Mouse (Mus musculus) thymus, postnatal 25 days (tissue): ENCODE measurements at regions not wholly inside any gene's neighbourhood (a gene's known extent, or its start where the extent isn't known, plus 50 kb on each side); places are given as distances from the start of the nearest gene placed in this dataset.

Experiments used
- DNase-seq: peaks from one replicate; pipeline ENCODE4 v3.0.0; 2022

GRCm38 (mm10) chr14:33797551-33798303 is 125.7 kb upstream of the Gdf10 start:
- no peak for DNase-seq

- DNase-seq, result no peak
These were observed 119.1 kb upstream of the Gdf10 start for GRCm38 (mm10) chr14:33804321-33804720.

- DNase-seq, result no peak
These were observed 118.7 kb upstream of the Gdf10 start for GRCm38 (mm10) chr14:33804721-33805120.

GRCm38 (mm10) chr14:33807196-33807595 is 116.2 kb upstream of the Gdf10 start:
- DNase-seq, result no peak

- DNase-seq, result no peak
These were observed 114.7 kb upstream of the Gdf10 start for GRCm38 (mm10) chr14:33808593-33809265.

GRCm38 (mm10) chr14:33810584-33810983 is 112.8 kb upstream of the Gdf10 start:
- DNase-seq, result no peak

- DNase-seq, result no peak
These were observed 112.1 kb upstream of the Gdf10 start for GRCm38 (mm10) chr14:33811241-33811640.

GRCm38 (mm10) chr14:33812266-33812665 is 111.1 kb upstream of the Gdf10 start:
- DNase-seq, result no peak

GRCm38 (mm10) chr14:33812772-33813171 is 110.6 kb upstream of the Gdf10 start:
- DNase-seq, result no peak

GRCm38 (mm10) chr14:33813274-33813673 is 110.1 kb upstream of the Gdf10 start:
- no peak for DNase-seq

GRCm38 (mm10) chr14:33814107-33814506 is 109.3 kb upstream of the Gdf10 start:
- no peak for DNase-seq

GRCm38 (mm10) chr14:33814599-33814998 is 108.8 kb upstream of the Gdf10 start:
- DNase-seq, result no peak

- no peak for DNase-seq
These were observed 102.7 kb upstream of the Gdf10 start for GRCm38 (mm10) chr14:33820541-33821260.

- no peak for DNase-seq
These were observed 102.0 kb upstream of the Gdf10 start for GRCm38 (mm10) chr14:33821436-33821835.

GRCm38 (mm10) chr14:33824421-33824874 is 98.9 kb upstream of the Gdf10 start:
- DNase-seq, result no peak

GRCm38 (mm10) chr14:33826003-33826644 is 97.3 kb upstream of the Gdf10 start:
- DNase-seq, result no peak

- DNase-seq, result no peak
These were observed 90.6 kb upstream of the Gdf10 start for GRCm38 (mm10) chr14:33832650-33833319.

GRCm38 (mm10) chr14:33836341-33836740 is 87.0 kb upstream of the Gdf10 start:
- no peak for DNase-seq

- DNase-seq, result no peak
These were observed 81.6 kb upstream of the Gdf10 start for GRCm38 (mm10) chr14:33841821-33842220.

- DNase-seq, result no peak
These were observed 69.9 kb upstream of the Gdf10 start for GRCm38 (mm10) chr14:33853499-33853898.

- no peak for DNase-seq
These were observed 69.2 kb upstream of the Gdf10 start for GRCm38 (mm10) chr14:33854181-33854580.

GRCm38 (mm10) chr14:33856992-33857391 is 66.4 kb upstream of the Gdf10 start:
- no peak for DNase-seq

GRCm38 (mm10) chr14:33864796-33865195 is 58.6 kb upstream of the Gdf10 start:
- DNase-seq, result no peak
